Mouse (Mus musculus): Measurements from ENCODE around the gene Gpld1.

- TF ChIP-seq E2F4 (IDR thresholded peaks at IDR 0.05; ENCODE audit: insufficient read depth) = no peak
- no peak for TF ChIP-seq POLR2A (IDR thresholded peaks at IDR 0.05; ENCODE audit: insufficient read length, low read depth)
- TF ChIP-seq TCF12 (IDR thresholded peaks at IDR 0.05; ENCODE audit: insufficient read depth, poor library complexity, severe bottlenecking) = no peak
- no peak for TF ChIP-seq CEBPB (IDR thresholded peaks at IDR 0.05; ENCODE audit: insufficient read depth, poor library complexity, severe bottlenecking)
- no peak for TF ChIP-seq MYOG (IDR thresholded peaks at IDR 0.05; ENCODE audit: control insufficient read depth in 1 of 3, insufficient read depth in 1 of 3, insufficient read length in 2 of 3, low read depth in 2 of 3)
- no peak for TF ChIP-seq MAX (IDR thresholded peaks at IDR 0.05; ENCODE audit: low read depth)
- no peak for TF ChIP-seq USF1 (IDR thresholded peaks at IDR 0.05; ENCODE audit: low read depth)
- TF ChIP-seq REST (IDR thresholded peaks at IDR 0.05; ENCODE audit: insufficient read depth, insufficient read length) = no peak
Measured at GRCm38 (mm10) chr13:24958671-24959070, 15.7 kb downstream of the Gpld1 start.
